Mouse (Mus musculus): ENCODE results near the gene Rem2. TPM values are rescaled to one million over a fixed set of nuclear protein-coding genes. Genes with fewer than 3 reads are reported as not detected.

Gene Rem2
- total RNA-seq (2014; rRNA removed) (28.1 and 32.8 TPM in 2 replicates), polyA plus RNA-seq (2015; fragmentation: Nextera tagmentation; extraction: Ambion mirVana) (25.2 and 25.3 TPM in 2 replicates)

DNA sequence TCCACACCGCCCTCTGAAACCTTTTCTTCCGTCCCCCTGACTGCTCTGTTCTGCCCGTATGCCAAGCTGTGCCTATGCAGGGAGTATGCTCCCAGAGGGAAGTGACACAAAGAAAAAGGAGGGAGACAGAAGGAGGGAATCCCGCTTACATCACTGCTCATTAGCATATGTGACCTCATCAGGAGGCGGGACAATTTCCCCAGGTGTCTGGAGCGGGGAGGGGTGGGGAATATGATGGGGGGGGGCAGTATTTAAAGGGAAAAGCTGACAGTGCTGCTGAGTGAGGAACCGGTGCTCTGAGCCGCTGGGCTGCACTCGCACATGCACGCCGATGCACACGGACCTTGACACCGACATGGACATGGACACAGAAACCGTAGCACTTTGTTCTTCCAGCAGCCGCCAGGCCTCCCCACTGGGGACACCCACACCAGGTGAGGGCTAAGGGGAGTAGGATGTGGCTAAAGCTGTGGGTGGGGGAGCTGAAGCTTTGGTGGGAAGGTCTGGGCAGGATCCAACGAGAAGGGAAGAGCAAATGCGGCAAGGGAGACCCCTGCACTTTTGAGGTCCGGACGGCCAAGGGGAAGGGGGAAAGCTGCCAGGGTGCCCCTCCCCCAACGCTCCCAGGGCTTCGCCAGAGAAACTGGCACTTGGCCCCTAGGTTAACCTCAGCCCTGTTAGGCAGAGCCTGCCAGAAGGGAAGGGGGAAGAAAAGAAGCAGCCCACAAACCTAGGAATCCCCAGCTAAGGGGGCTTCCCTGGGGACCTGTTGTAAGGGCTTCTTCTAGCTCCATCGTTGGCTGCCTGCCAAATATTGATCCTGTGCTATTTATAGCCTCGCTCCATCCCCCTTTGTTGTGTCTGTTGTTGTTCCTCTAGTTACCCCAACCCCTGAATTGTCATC lies at the start of gene Rem2:
Rem2 (plus strand) TSS at position 160 of the 904 bp plus-strand sequence.
- Histone ChIP-seq H3K9me3 (ENCODE audit: low read length) (no peaks in the 10 kb centered on the region), H3K4me2 (ENCODE audit: low read depth, low read length) (peak within 1 kb of the TSS; percentile 69), H3K27me3 (ENCODE audit: insufficient read depth, low read length) (0 out of 2 replicates have a peak, but pooled peaks cover 3% of the 10 kb centered on the region), H3K4me1 (ENCODE audit: insufficient read depth, low read length) (peaks cover 21% of the 10 kb centered on the region), H3K36me3 (ENCODE audit: insufficient read depth, low read length) (no peaks in the 10 kb centered on the region), H3K4me3 (ENCODE audit: low read length) (peak within 1 kb of the TSS; percentile 45), H3K27ac (peak within 1 kb of the TSS; percentile 60), H3K9ac (replicated peaks; ENCODE audit: low read length) (peak within 1 kb of the TSS; percentile 53)
- DNase-seq (ENCODE audit: low spot score): peak; percentile 86
- TF ChIP-seq CTCF (IDR thresholded peaks at IDR 0.05; ENCODE audit: low read depth): no peak; the same call in 1 of the 2 replicates
- WGBS: 1% methylated on average over 23 of the region's 23 CpGs
- ATAC-seq: peak; percentile 88

DNA sequence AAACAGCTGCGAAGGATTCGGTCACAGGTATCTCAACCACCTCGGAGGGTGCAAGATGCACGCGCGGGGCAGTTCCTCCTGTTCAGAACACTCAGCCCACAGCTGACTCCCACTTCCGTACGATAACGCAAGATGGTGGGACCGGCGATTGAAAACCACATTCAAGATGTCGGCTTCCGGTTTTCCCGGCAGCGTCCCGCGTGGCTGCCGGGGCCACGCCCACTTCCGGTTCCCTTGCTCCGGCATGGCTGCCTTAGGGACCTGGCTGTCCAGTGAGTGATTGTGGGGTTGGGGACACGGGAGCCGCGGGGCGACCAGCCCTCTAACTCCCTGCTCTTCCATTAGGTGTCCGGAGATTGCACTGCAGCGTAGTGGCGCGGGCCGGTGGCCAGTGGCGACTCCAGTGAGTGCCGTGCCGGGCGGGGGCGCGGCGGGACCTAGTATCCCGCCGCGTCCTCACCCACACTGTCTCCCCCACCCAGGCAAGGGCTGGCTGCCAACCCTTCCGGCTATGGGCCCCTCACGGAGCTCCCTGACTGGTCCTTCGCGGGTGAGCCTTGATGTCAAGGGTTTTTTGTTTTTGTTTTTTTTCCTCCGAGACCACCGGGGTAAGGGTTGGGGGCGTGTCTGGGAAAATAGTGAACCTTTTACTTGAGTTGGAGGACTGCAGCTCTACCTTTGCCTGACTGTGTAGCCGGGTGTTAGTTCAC lies 49.1 kb upstream of the Rem2 start, which contains the start of gene Mrpl52:
Mrpl52 (plus strand) TSS at position 221 of the 710 bp plus-strand sequence.
- 0 out of 2 replicates have a peak, but pooled peaks cover 10% of the 10 kb centered on the region for H3K4me1 ChIP-seq (ENCODE audit: insufficient read depth, low read length)
- H3K27ac ChIP-seq: peak within 1 kb of the TSS; percentile 87
- DNase-seq (ENCODE audit: low spot score) (peak; percentile 97), ATAC-seq (peak; percentile 86)
- TF ChIP-seq CTCF (IDR thresholded peaks at IDR 0.05; ENCODE audit: low read depth): no peak
- peaks cover 7% of the 10 kb centered on the region; the same call in 1 of the 2 replicates for H3K36me3 ChIP-seq (ENCODE audit: insufficient read depth, low read length)
- under 1% methylated on average over 48 of the region's 48 CpGs for WGBS
- no peaks in the 10 kb centered on the region for H3K9me3 ChIP-seq (ENCODE audit: low read length)
- peak within 1 kb of the TSS; percentile 77 for H3K4me3 ChIP-seq (ENCODE audit: low read length)
- H3K27me3 ChIP-seq (ENCODE audit: insufficient read depth, low read length): no peaks in the 10 kb centered on the region
- H3K9ac ChIP-seq (replicated peaks; ENCODE audit: low read length): peak within 1 kb of the TSS; percentile 64
- peak within 1 kb of the TSS; percentile 64 for H3K4me2 ChIP-seq (ENCODE audit: low read depth, low read length)

DNA sequence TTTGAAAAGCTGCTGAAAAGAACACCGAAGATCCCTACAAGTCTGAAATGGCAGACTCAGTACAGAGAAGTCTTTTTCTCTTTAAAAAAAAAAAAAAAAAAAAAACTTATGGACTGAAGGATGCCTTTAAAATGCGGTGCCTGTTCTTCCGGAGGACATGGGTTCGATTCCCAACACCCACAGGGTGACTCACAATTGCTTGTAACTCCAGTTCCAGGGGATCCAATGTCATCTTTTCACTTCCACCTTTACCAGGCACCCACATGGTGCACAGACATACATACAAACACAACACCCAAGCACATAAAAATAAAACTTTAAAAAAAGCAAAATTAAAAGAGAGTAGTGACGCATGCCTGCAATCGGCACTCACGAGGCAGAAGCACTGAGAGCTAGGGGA lies 48.2 kb upstream of the Rem2 start:
- no peak overlapping the region for H3K27ac ChIP-seq
- H3K4me2 ChIP-seq (ENCODE audit: low read depth, low read length): peak overlapping the region; percentile 64
- H3K4me1 ChIP-seq (ENCODE audit: insufficient read depth, low read length): 0 out of 2 replicates have a peak, but pooled peaks cover 10% of the 10 kb centered on the region
- peak overlapping the region; percentile 77; the same call in 1 of the 2 replicates for H3K4me3 ChIP-seq (ENCODE audit: low read length)
- TF ChIP-seq CTCF (IDR thresholded peaks at IDR 0.05; ENCODE audit: low read depth): no peak
- H3K9ac ChIP-seq (replicated peaks; ENCODE audit: low read length): no peak overlapping the region
- ATAC-seq (no peak), DNase-seq (ENCODE audit: low spot score) (no peak)
- WGBS: 91% methylated on average over 7 of the region's 7 CpGs
- H3K27me3 ChIP-seq (ENCODE audit: insufficient read depth, low read length): no peaks in the 10 kb centered on the region
- no peaks in the 10 kb centered on the region for H3K9me3 ChIP-seq (ENCODE audit: low read length)
- H3K36me3 ChIP-seq (ENCODE audit: insufficient read depth, low read length): peaks cover 7% of the 10 kb centered on the region; the same call in 1 of the 2 replicates

DNA sequence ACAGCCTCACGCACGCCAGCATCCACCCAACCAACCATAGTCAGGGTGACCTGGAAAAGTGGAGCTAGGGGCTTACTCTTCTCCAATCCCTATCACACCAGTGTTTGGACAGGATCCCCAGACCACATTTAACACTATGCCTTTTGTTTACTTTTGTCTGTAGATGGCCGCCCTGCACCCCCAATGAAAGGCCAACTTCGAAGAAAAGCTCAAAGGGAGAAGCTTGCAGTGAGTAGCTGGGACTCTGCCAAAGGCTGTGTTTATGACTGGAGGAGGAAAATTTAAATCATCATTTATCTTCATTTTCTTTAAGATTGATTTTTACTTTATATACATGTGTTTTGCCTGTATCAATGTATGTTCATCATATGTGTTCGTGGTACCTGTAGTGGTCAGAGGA lies 47.5 kb upstream of the Rem2 start:
- H3K36me3 ChIP-seq (ENCODE audit: insufficient read depth, low read length): peaks cover 7% of the 10 kb centered on the region; the same call in 1 of the 2 replicates
- H3K9me3 ChIP-seq (ENCODE audit: low read length): no peaks in the 10 kb centered on the region
- H3K27ac ChIP-seq: no peak overlapping the region
- ATAC-seq (no peak), DNase-seq (ENCODE audit: low spot score) (no peak)
- 0 out of 2 replicates have a peak, but pooled peaks cover 10% of the 10 kb centered on the region for H3K4me1 ChIP-seq (ENCODE audit: insufficient read depth, low read length)
- TF ChIP-seq CTCF (IDR thresholded peaks at IDR 0.05; ENCODE audit: low read depth): no peak
- WGBS: 91% methylated on average over 5 of the region's 5 CpGs
- H3K4me3 ChIP-seq (ENCODE audit: low read length): no peak overlapping the region
- no peak overlapping the region for H3K9ac ChIP-seq (replicated peaks; ENCODE audit: low read length)
- no peak overlapping the region for H3K4me2 ChIP-seq (ENCODE audit: low read depth, low read length)
- H3K27me3 ChIP-seq (ENCODE audit: insufficient read depth, low read length): no peaks in the 10 kb centered on the region

DNA sequence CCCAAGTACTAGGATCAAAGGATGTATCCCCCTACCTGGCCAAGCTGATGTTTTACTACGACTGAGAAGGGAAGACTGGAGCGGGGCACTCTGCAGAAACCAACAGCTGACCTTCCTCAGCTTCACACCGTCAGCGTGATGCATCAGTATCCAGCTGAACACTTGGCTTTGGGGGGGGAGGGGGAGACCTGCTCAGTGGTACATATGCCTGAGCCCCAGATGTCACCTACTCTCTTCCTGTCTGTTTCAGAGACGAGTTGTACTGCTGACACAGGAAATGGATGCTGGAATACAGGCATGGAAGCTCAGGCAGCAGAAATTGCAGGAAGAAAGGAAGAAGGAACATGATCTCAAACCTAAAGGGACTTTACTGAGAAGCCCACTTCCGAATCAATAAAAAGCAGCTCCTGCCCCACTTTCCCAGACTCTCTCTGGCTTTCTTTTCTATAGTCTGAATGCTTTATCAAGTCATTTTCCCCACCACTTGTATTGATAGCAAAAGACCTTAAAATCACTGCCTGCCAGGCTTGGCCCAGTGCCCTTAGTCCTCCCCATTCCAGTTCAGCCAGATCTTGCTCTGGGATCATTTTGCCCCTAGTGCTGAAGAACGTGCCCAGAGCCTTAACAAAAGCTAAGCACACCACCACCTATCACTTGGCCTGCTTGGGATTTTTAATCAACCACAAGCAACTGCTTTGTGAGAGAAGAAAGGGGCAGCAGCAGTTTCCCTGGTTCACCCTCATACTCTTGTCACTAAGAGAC lies 46.4 kb upstream of the Rem2 start:
- 53% methylated on average over 7 of the region's 7 CpGs for WGBS
- no peak overlapping the region for H3K9ac ChIP-seq (replicated peaks; ENCODE audit: low read length)

More for the DNA sequence above, 46.4 kb upstream of the Rem2 start:
- Histone ChIP-seq H3K27me3 (ENCODE audit: insufficient read depth, low read length) (no peaks in the 10 kb centered on the region), H3K9me3 (ENCODE audit: low read length) (no peaks in the 10 kb centered on the region), H3K4me2 (ENCODE audit: low read depth, low read length) (no peak overlapping the region), H3K4me3 (ENCODE audit: low read length) (no peak overlapping the region), H3K27ac (no peak overlapping the region), H3K36me3 (ENCODE audit: insufficient read depth, low read length) (peaks cover 7% of the 10 kb centered on the region; the same call in 1 of the 2 replicates), H3K4me1 (ENCODE audit: insufficient read depth, low read length) (0 out of 2 replicates have a peak, but pooled peaks cover 10% of the 10 kb centered on the region)
- no peak for ATAC-seq
- TF ChIP-seq CTCF (IDR thresholded peaks at IDR 0.05; ENCODE audit: low read depth): no peak
- no peak for DNase-seq (ENCODE audit: low spot score)

All from hindbrain, postnatal 0 days (tissue).